Mouse (Mus musculus) spleen, adult 2 months (tissue): ENCODE measurements around the gene Odf4. TPM values are rescaled to one million over a fixed set of nuclear protein-coding genes. Genes with fewer than 3 reads are reported as not detected.

ENCODE experiments used
- DNase-seq, 2 experiments: peaks; one replicate each; pipeline versions ENCODE4 v3.0.0 to v3.0.0-alpha.2; 2012 to 2021; ENCODE audit warnings: low spot score in 2 of 2, low read depth in 1 of 2
- H3K27ac ChIP-seq: fragments of 200-500 bp; 2 replicates; pipeline ENCODE4 v1.5.1; 2012; ENCODE audit warnings: low read length, inconsistent platforms; ENCODE audit not compliant: insufficient read depth
- H3K27me3 ChIP-seq: fragments of 200-500 bp; 2 replicates; pipeline ENCODE4 v1.6.1; 2012; ENCODE audit warnings: mild to moderate bottlenecking, moderate library complexity, low read length, inconsistent platforms; ENCODE audit not compliant: control insufficient read depth, insufficient read depth
- H3K36me3 ChIP-seq: fragments of 200-500 bp; 2 replicates; pipeline ENCODE4 v1.6.1; 2012; ENCODE audit warnings: mild to moderate bottlenecking, low read length, inconsistent platforms; ENCODE audit not compliant: control insufficient read depth, insufficient read depth
- H3K4me1 ChIP-seq: fragments of 200-500 bp; 2 replicates; pipeline ENCODE4 v1.6.1; 2011; ENCODE audit warnings: inconsistent platforms; ENCODE audit not compliant: control insufficient read depth, insufficient read depth, insufficient read length
- H3K4me3 ChIP-seq: fragments of 200-500 bp; 2 replicates; pipeline ENCODE4 v1.5.1; 2011; ENCODE audit warnings: mild to moderate bottlenecking, inconsistent platforms; ENCODE audit not compliant: insufficient read depth, insufficient read length; ENCODE audit errors: extremely low read depth
- CTCF ChIP-seq: fragments of 200-500 bp; IDR thresholded peaks from 2 replicates; pipeline ENCODE4 v1.5.1; 2011; ENCODE audit warnings: mild to moderate bottlenecking, inconsistent platforms; ENCODE audit not compliant: insufficient read depth, insufficient read length, insufficient replicate concordance; ENCODE audit errors: extremely low read depth
- POLR2A ChIP-seq: fragments of 200-500 bp; IDR thresholded peaks from 2 replicates; pipeline ENCODE4 v1.6.1; 2011; ENCODE audit warnings: low read depth, low read length, inconsistent platforms
- WGBS: fragments of 180-500 bp; shearing (Covaris S2); methylation state at CpG from one replicate; pipeline ENCODE4 v1.1.7; 2018; 5-methylcytosine and 5-hydroxymethylcytosine counted together
- polyA plus RNA-seq: library from polyadenylated mRNA; depleted of rRNA; stranded (reverse); fragments of >200 nt; gene quantifications from 2 replicates; pipeline ENCODE4 v1.2.3, GENCODE M21; 2012; rRNA removed

The Odf4 gene
- polyA plus RNA-seq, 1 experiment: not detected

DNA sequence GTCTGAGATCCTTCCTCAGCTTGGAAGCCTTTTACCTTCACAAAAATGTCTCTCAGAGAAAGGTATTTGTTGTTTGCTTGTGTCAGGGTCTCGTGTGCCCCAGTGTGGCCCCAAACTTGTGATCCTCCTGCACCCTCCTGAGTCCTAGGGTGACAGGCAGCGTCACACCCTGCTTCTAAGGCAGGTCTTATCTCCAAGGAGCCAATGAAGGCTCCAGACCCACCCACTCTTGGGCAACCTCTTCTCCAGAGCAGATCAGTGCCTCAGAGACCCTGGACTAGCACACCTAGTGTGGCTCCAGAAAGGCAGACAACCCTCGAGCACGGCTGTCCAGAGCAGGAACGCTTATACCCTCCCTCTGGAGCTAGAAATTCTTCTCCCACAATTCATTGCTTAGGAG is 42.5 kb downstream of the Odf4 start:
- WGBS: 77% methylated on average over 5 of the region's 5 CpGs
- Histone ChIP-seq H3K36me3 (no peaks in the 10 kb centered on the region), H3K4me3 (no peak overlapping the region), H3K4me1 (no peaks in the 10 kb centered on the region), H3K27me3 (no peaks in the 10 kb centered on the region), H3K27ac (no peak overlapping the region)
- DNase-seq: no peak
- TF ChIP-seq CTCF: no peak

DNA sequence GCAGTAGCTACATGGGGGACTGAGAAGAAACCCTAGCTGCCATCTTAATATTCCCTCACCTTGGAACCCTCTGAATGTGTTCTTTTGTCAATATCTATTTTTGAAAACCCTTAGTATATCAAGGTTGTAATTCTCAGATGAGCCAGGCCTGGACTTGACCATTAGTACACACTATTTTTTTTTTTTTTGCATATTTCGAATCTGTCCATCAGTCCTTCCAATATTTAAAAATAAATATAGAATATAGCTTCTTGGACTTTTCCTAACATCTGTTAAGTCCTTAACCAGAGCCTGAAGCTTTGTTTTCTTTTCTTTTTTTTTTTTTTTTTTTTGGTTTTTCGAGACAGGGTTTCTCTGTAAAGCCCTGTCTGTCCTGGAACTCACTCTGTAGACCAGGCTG is 43.0 kb downstream of the Odf4 start:
- Histone ChIP-seq H3K27me3 (no peaks in the 10 kb centered on the region), H3K36me3 (no peaks in the 10 kb centered on the region), H3K4me3 (no peak overlapping the region), H3K4me1 (no peaks in the 10 kb centered on the region), H3K27ac (no peak overlapping the region)
- no peak for TF ChIP-seq POLR2A
- TF ChIP-seq CTCF: no peak
- no peak for DNase-seq
- WGBS: 86% methylated on average over 2 of the region's 2 CpGs

DNA sequence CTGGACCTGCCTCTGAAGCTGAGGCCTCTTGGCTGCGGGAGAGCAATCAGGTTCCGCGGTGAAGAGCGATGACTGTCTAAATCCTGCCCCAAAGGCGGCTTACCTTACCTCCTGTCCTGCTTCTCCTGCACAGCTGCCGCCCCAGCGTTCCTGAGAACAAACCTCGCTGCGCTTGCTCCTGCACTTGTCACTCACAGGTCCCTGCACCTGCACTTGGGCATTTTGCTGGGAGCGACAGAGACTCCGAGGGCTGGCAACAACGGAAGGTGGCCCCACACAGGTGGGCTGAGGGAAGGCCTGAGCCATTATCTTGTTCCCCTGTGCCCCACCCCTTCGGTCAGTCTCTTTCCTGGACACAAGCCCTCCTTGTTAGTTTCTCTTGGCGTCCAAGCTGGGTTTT is 44.8 kb downstream of the Odf4 start:
- no peak for DNase-seq
- Histone ChIP-seq H3K27me3 (no peaks in the 10 kb centered on the region), H3K4me1 (no peaks in the 10 kb centered on the region), H3K36me3 (no peaks in the 10 kb centered on the region), H3K27ac (no peak overlapping the region), H3K4me3 (no peak overlapping the region)
- WGBS: 69% methylated on average over 14 of the region's 14 CpGs
- TF ChIP-seq CTCF (no peak), POLR2A (no peak)

DNA sequence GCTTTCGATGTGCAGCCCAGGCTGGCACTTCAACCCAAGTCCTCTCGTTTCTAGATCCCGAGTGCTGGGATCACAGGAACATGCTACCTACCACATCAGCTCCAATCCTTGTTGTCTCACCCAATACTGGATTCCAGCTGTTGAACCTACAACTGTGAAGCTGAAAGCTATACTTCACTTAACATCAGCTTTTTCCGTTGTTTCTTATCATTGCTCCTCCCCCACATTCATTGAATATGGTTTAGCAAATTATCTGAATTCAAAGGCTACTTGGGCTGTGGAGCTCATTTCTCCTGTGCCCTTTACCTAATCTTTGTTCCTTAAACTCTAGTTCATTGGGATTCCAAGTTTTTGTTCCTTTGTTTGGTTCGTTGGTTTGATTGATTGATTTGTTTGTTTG is 48.1 kb downstream of the Odf4 start:
- TF ChIP-seq POLR2A (no peak), CTCF (no peak)
- Histone ChIP-seq H3K27me3 (no peaks in the 10 kb centered on the region), H3K36me3 (no peaks in the 10 kb centered on the region), H3K4me1 (no peaks in the 10 kb centered on the region), H3K4me3 (no peak overlapping the region), H3K27ac (no peak overlapping the region)
- 81% methylated on average over 5 of the region's 5 CpGs for WGBS
- no peak for DNase-seq

DNA sequence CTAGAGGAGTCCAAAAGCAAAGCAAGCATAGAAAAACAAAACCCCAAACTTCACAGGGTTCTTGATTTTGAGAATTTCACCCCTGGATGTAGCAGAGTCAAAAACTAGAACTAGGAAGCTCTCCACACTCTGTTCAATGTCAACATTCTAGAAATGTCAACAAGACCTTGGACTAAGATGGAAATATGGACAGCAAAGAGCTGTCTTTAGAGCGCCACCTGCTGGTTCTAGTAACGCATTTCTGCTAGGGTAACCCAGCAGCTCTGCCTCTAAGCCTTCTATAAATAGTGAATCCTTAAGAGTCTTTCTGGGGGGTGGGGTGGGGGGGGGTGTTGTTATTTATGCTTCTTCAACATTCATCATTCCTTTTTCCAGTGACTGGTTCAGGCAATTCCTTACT is 52.0 kb downstream of the Odf4 start:
- no peaks in the 10 kb centered on the region for H3K27me3 ChIP-seq
- WGBS: 0% methylated on average over 2 of the region's 2 CpGs
- H3K27ac ChIP-seq: no peak overlapping the region
- TF ChIP-seq POLR2A: no peak
- TF ChIP-seq CTCF: peak; percentile 51; the same call in 1 of the 2 replicates
- H3K4me3 ChIP-seq: no peak overlapping the region
- peak; percentile 44 to 47 for DNase-seq
- H3K4me1 ChIP-seq: no peaks in the 10 kb centered on the region
- no peaks in the 10 kb centered on the region for H3K36me3 ChIP-seq

Other genes with a start within 250 kb of the Odf4 start
- gene Myh10, start 235.5 kb downstream of the Odf4 start, polyA plus RNA-seq: 5.9 and 6.3 TPM in 2 replicates
- 23.0 and 28.8 TPM in 2 replicates for gene Ndel1, start 55.2 kb downstream of the Odf4 start, polyA plus RNA-seq
- gene Rnf222, start 38.5 kb downstream of the Odf4 start, polyA plus RNA-seq: 0.04 and 0.06 TPM in 2 replicates
- gene Rpl26, start 25.5 kb downstream of the Odf4 start, polyA plus RNA-seq: 681 and 695 TPM in 2 replicates
- 11.0 and 19.2 TPM in 2 replicates for gene Arhgef15, start 30.4 kb upstream of the Odf4 start, polyA plus RNA-seq
- gene Slc25a35, start 41.0 kb upstream of the Odf4 start, polyA plus RNA-seq: 13.1 and 13.8 TPM in 2 replicates
- 10.1 and 11.2 TPM in 2 replicates for gene Rangrf, start 48.1 kb upstream of the Odf4 start, polyA plus RNA-seq
- gene Pfas, start 81.4 kb upstream of the Odf4 start, polyA plus RNA-seq: 14.0 and 16.8 TPM in 2 replicates
- gene Ctc1, start 88.8 kb upstream of the Odf4 start, polyA plus RNA-seq: 27.2 and 30.4 TPM in 2 replicates
- 41.4 and 42.9 TPM in 2 replicates for gene Aurkb, start 118.6 kb upstream of the Odf4 start, polyA plus RNA-seq
- gene Borcs6, start 132.6 kb upstream of the Odf4 start, polyA plus RNA-seq: 16.7 and 23.7 TPM in 2 replicates
- gene Tmem107, start 143.7 kb upstream of the Odf4 start, polyA plus RNA-seq: 7.0 and 14.6 TPM in 2 replicates
- gene Vamp2, start 161.4 kb upstream of the Odf4 start, polyA plus RNA-seq: 94.2 and 95.7 TPM in 2 replicates
- gene Per1, start 168.1 kb upstream of the Odf4 start, polyA plus RNA-seq: 23.3 and 25.7 TPM in 2 replicates
- 0.44 and 0.55 TPM in 2 replicates for gene Hes7, start 193.3 kb upstream of the Odf4 start, polyA plus RNA-seq
- 0.40 and 0.69 TPM in 2 replicates for gene 9130213A22Rik, start 195.5 kb upstream of the Odf4 start, polyA plus RNA-seq
- gene Aloxe3, start 198.8 kb upstream of the Odf4 start, polyA plus RNA-seq: 0.20 and 2.8 TPM in 2 replicates
- not detected in 2 replicates for gene Alox12b, start 229.9 kb upstream of the Odf4 start, polyA plus RNA-seq